Mouse (Mus musculus) hindbrain, embryonic 14.5 days (tissue): ENCODE measurements at regions not wholly inside any gene's neighbourhood (a gene's known extent, or its start where the extent isn't known, plus 50 kb on each side); places are given as distances from the start of the nearest gene placed in this dataset.

Source experiments
- ATAC-seq: fragments of 200-750 bp; cut with Nextera tagmentation; 2 replicates; pipeline ENCODE4 v1.8.0; 2017; ENCODE audit warnings: moderate number of reproducible peaks, mild to moderate bottlenecking, moderate TSS enrichment, moderate library complexity; ENCODE audit not compliant: low FRiP score
- DNase-seq: peaks from one replicate; pipeline ENCODE4 v3.0.0-alpha.2; 2015; ENCODE audit warnings: low spot score
- H3K27ac ChIP-seq: fragments of 300-500 bp; sonication (generic); 2 replicates; pipeline ENCODE4 v1.5.1; 2014; ENCODE audit warnings: mild to moderate bottlenecking, moderate library complexity
- H3K27me3 ChIP-seq: fragments of 300-500 bp; sonication (generic); 2 replicates; pipeline ENCODE4 v1.6.1; 2014; ENCODE audit warnings: mild to moderate bottlenecking, low read length, mixed read lengths; ENCODE audit not compliant: control insufficient read depth, insufficient read depth
- H3K36me3 ChIP-seq: fragments of 300-500 bp; sonication (generic); replicated peaks from 2 replicates; pipeline ENCODE4 v1.6.1; 2014; ENCODE audit not compliant: control insufficient read depth, insufficient read depth
- H3K4me1 ChIP-seq: fragments of 300-500 bp; sonication (generic); replicated peaks from 2 replicates; pipeline ENCODE4 v1.6.1; 2014; ENCODE audit warnings: antibody characterized with exemption, low read length, mixed read lengths; ENCODE audit not compliant: control insufficient read depth, insufficient read depth
- H3K4me2 ChIP-seq: fragments of 300-500 bp; sonication (generic); replicated peaks from 2 replicates; pipeline ENCODE4 v1.6.1; 2014; ENCODE audit warnings: mild to moderate bottlenecking, moderate library complexity
- H3K4me3 ChIP-seq: fragments of 300-500 bp; sonication (generic); replicated peaks from 2 replicates; pipeline ENCODE4 v1.5.1; 2014; ENCODE audit warnings: mild to moderate bottlenecking, low read length
- H3K9ac ChIP-seq: fragments of 300-500 bp; sonication (generic); 2 replicates; pipeline ENCODE4 v1.6.1; 2014
- H3K9me3 ChIP-seq: fragments of 300-500 bp; sonication (generic); 2 replicates; pipeline ENCODE4 v1.6.1; 2016; ENCODE audit warnings: low read length; ENCODE audit not compliant: control insufficient read depth
- WGBS: fragments of 180-500 bp; shearing (Covaris S2); extraction: QIAGEN DNeasy Blood & Tissue Kit; methylation state at CpG from one replicate; pipeline ENCODE4 v1.1.7; 2014; 5-methylcytosine and 5-hydroxymethylcytosine counted together

GRCm38 (mm10) chr6:70714239-70714638 is 77.8 kb downstream of the Rpia start:
- H3K4me2 ChIP-seq, result peak overlapping the region; percentile 50

GRCm38 (mm10) chr6:70713665-70714064 is 78.4 kb downstream of the Rpia start:
- Histone ChIP-seq H3K27ac (no peak overlapping the region), H3K9me3 (no peaks in the 10 kb centered on the region), H3K4me2 (no peak overlapping the region), H3K4me1 (no peaks in the 10 kb centered on the region), H3K9ac (no peak overlapping the region), H3K4me3 (no peak overlapping the region), H3K36me3 (no peaks in the 10 kb centered on the region), H3K27me3 (no peaks in the 10 kb centered on the region)
- WGBS, result 78% methylated on average over 6 of the region's 6 CpGs
- ATAC-seq (no peak), DNase-seq (no peak)

More at GRCm38 (mm10) chr6:70714239-70714638, 77.8 kb downstream of the Rpia start:
- Histone ChIP-seq H3K36me3 (no peaks in the 10 kb centered on the region), H3K9ac (peak overlapping the region; percentile 51), H3K4me3 (peak overlapping the region; percentile 17; the same call in 1 of the 2 replicates), H3K4me1 (no peaks in the 10 kb centered on the region), H3K27me3 (no peaks in the 10 kb centered on the region), H3K27ac (no peak overlapping the region), H3K9me3 (no peaks in the 10 kb centered on the region)
- ATAC-seq (peak; percentile 26; the same call in 1 of the 2 replicates), DNase-seq (peak; percentile 84)
- WGBS, result 22% methylated on average over 6 of the region's 6 CpGs

GRCm38 (mm10) chr6:70713118-70713517 is 78.9 kb downstream of the Rpia start:
- H3K9me3 ChIP-seq, result no peaks in the 10 kb centered on the region
- no peak overlapping the region for H3K27ac ChIP-seq
- no peak overlapping the region for H3K4me2 ChIP-seq
- no peaks in the 10 kb centered on the region for H3K36me3 ChIP-seq
- DNase-seq, result peak; percentile 45
- no peaks in the 10 kb centered on the region for H3K27me3 ChIP-seq
- H3K4me3 ChIP-seq, result no peak overlapping the region
- no peak overlapping the region for H3K9ac ChIP-seq
- 47% methylated on average over 7 of the region's 7 CpGs for WGBS
- ATAC-seq, result no peak
- no peaks in the 10 kb centered on the region for H3K4me1 ChIP-seq

GRCm38 (mm10) chr6:70709338-70710055 is 82.5 kb downstream of the Rpia start:
- H3K9me3 ChIP-seq, result no peaks in the 10 kb centered on the region
- 11% methylated on average over 7 of the region's 7 CpGs for WGBS
- no peaks in the 10 kb centered on the region for H3K36me3 ChIP-seq
- H3K27ac ChIP-seq, result no peak overlapping the region
- ATAC-seq (peak; percentile 85), DNase-seq (peak; percentile 63)
- H3K27me3 ChIP-seq, result no peaks in the 10 kb centered on the region
- no peaks in the 10 kb centered on the region for H3K4me1 ChIP-seq
- peak overlapping the region; percentile 17; the same call in 1 of the 2 replicates for H3K9ac ChIP-seq
- H3K4me2 ChIP-seq, result peak overlapping the region; percentile 28
- H3K4me3 ChIP-seq, result no peak overlapping the region

GRCm38 (mm10) chr6:70695596-70695995 is 96.4 kb downstream of the Rpia start:
- Histone ChIP-seq H3K4me3 (no peak overlapping the region), H3K27ac (no peak overlapping the region), H3K27me3 (no peaks in the 10 kb centered on the region), H3K36me3 (no peaks in the 10 kb centered on the region), H3K9ac (no peak overlapping the region), H3K4me2 (no peak overlapping the region), H3K4me1 (no peaks in the 10 kb centered on the region), H3K9me3 (0 out of 2 replicates have a peak, but pooled peaks cover 4% of the 10 kb centered on the region)
- 98% methylated on average over 26 of the region's 26 CpGs for WGBS
- ATAC-seq, result no peak
- no peak for DNase-seq
